Mouse (Mus musculus): Measurements from ENCODE around the gene Cmtm5.

GRCm38 (mm10) chr14:54924641-54925348 lies 11.3 kb upstream of the Cmtm5 start:
- TF ChIP-seq CTCF (IDR thresholded peaks at IDR 0.05; ENCODE audit: low read depth, low read length) (no peak), POLR2A (IDR thresholded peaks at IDR 0.05; ENCODE audit: extremely low read depth, insufficient read depth, low read length) (no peak)
